In genomic region chr2:145874879-145875482, GRCm38 (mm10) we compare ENCODE assay signal across 22 mouse cellular contexts. TPM values are rescaled to one million over a fixed set of nuclear protein-coding genes. Genes with fewer than 3 reads are reported as not detected.
"Had no signal": no experiment of that assay in that cellular context is flagged by ENCODE, and none has a peak within 500 bp of the region (broad histone marks: within the 10 kb centered on the region; RNA-seq: fewer than 3 reads in every experiment).

No protein-coding gene starts in this region.

- H3K27me3 ChIP-seq: liver, embryonic 12.5 days; neural tube, embryonic 13.5 days; neural tube, embryonic 15.5 days had no signal

- H3K36me3 ChIP-seq: liver, embryonic 12.5 days had no signal

- DNase-seq: lung, adult 18-20 months; lung, embryonic 14.5 days; lung, postnatal 10 days; lung, postnatal 4 days; midbrain, embryonic 14.5 days; retina, postnatal 1 day; right cerebral cortex, adult 18-20 months; right cerebral cortex, postnatal 25 days; right cerebral cortex, postnatal 4 days; spleen, adult 18-20 months; thymus, adult 18-20 months; thymus, postnatal 14 days; thymus, postnatal 36 days had no signal

- H3K9ac ChIP-seq: liver, embryonic 12.5 days; liver, embryonic 14.5 days; lung, embryonic 14.5 days; neural tube, embryonic 13.5 days; neural tube, embryonic 15.5 days had no signal

- H3K4me3 ChIP-seq: liver, embryonic 12.5 days; midbrain, embryonic 10.5 days; myocyte; neural tube, embryonic 13.5 days; neural tube, embryonic 15.5 days had no signal

- H3K4me1 ChIP-seq: liver, embryonic 12.5 days; midbrain, embryonic 10.5 days; neural tube, embryonic 13.5 days; neural tube, embryonic 15.5 days had no signal

- H3K4me2 ChIP-seq: liver, embryonic 12.5 days; lung, embryonic 14.5 days; neural tube, embryonic 13.5 days; neural tube, embryonic 15.5 days had no signal

- ATAC-seq: liver, embryonic 12.5 days; midbrain, embryonic 16.5 days had no signal

- H3K9me3 ChIP-seq: liver, embryonic 12.5 days; midbrain, embryonic 10.5 days; neural tube, embryonic 13.5 days; neural tube, embryonic 15.5 days had no signal

- H3K27ac ChIP-seq: liver, embryonic 12.5 days; liver, embryonic 14.5 days; midbrain, embryonic 10.5 days; neural tube, embryonic 13.5 days; neural tube, embryonic 15.5 days had no signal

RNA-seq across cellular contexts. Expression of gene Cfap61, which starts 59.6 kb away (rescaled TPM):
- polyA plus RNA-seq: liver, embryonic 12.5 days; liver, embryonic 14.5 days; liver, embryonic 16.5 days; lung, embryonic 14.5 days; small intestine, adult 2 months had no signal
